Mouse (Mus musculus) ES-E14 (cell line): ENCODE data around the gene Ppm1h.
A peak's percentile ranks its signal among the peaks of the same experiment; 100 is the strongest.

Experiments used
- CHD2 ChIP-seq: IDR thresholded peaks from 2 replicates; pipeline ENCODE4 v1.6.1; 2014; ENCODE audit warnings: mild to moderate bottlenecking, low read depth, low read length, inconsistent platforms
- HCFC1 ChIP-seq: IDR thresholded peaks from 2 replicates; pipeline ENCODE4 v1.6.1; 2012; ENCODE audit warnings: low read length, inconsistent platforms, borderline replicate concordance; ENCODE audit not compliant: insufficient read depth
- MAFK ChIP-seq: IDR thresholded peaks from 2 replicates; pipeline ENCODE4 v1.6.1; 2014; ENCODE audit warnings: mild to moderate bottlenecking, low read depth, low read length, inconsistent platforms; ENCODE audit not compliant: insufficient read depth
- ZC3H11A ChIP-seq: IDR thresholded peaks from 2 replicates; pipeline ENCODE4 v1.6.1; 2012; ENCODE audit warnings: low read depth, mild to moderate bottlenecking, inconsistent platforms, low read length, borderline replicate concordance
- ZNF384 ChIP-seq: IDR thresholded peaks from 2 replicates; pipeline ENCODE4 v1.6.1; 2012; ENCODE audit warnings: low read depth, low read length, inconsistent platforms

GRCm38 (mm10) chr10:122807127-122808105 lies 128.9 kb downstream of the Ppm1h start:
- TF ChIP-seq ZC3H11A, result peak; percentile 33; the same call in 1 of the 2 replicates
- no peak for TF ChIP-seq CHD2
- TF ChIP-seq MAFK, result no peak; the same call in 1 of the 2 replicates
- TF ChIP-seq HCFC1, result no peak
- peak; percentile 99 for TF ChIP-seq ZNF384
